Mouse (Mus musculus) forebrain, embryonic 13.5 days (tissue): Measurements from ENCODE around the gene Mamstr. TPM values are rescaled to one million over a fixed set of nuclear protein-coding genes. Genes with fewer than 3 reads are reported as not detected.

Experiments
- ATAC-seq: fragments of 200-750 bp; cut with Nextera tagmentation; 2 replicates; pipeline ENCODE4 v1.8.0; 2017
- H3K27ac ChIP-seq: fragments of 300-500 bp; sonication (generic); 2 replicates; pipeline ENCODE4 v1.5.1; 2015; ENCODE audit warnings: inconsistent platforms, mild to moderate bottlenecking, moderate library complexity
- H3K27me3 ChIP-seq: fragments of 300-500 bp; sonication (generic); 2 replicates; pipeline ENCODE4 v1.6.1; 2015; ENCODE audit warnings: mild to moderate bottlenecking, inconsistent platforms
- H3K36me3 ChIP-seq: fragments of 300-500 bp; sonication (generic); 2 replicates; pipeline ENCODE4 v1.6.1; 2015; ENCODE audit warnings: mild to moderate bottlenecking, inconsistent platforms; ENCODE audit not compliant: poor library complexity, severe bottlenecking
- H3K4me1 ChIP-seq: fragments of 300-500 bp; sonication (generic); 2 replicates; pipeline ENCODE4 v1.6.1; 2015; ENCODE audit warnings: inconsistent platforms
- H3K4me2 ChIP-seq: fragments of 300-500 bp; sonication (generic); 2 replicates; pipeline ENCODE4 v1.6.1; 2015; ENCODE audit warnings: inconsistent platforms, mild to moderate bottlenecking, moderate library complexity
- H3K4me3 ChIP-seq: fragments of 300-500 bp; sonication (generic); 2 replicates; pipeline ENCODE4 v1.5.1; 2015; ENCODE audit warnings: mild to moderate bottlenecking, inconsistent platforms
- H3K9ac ChIP-seq: fragments of 300-500 bp; sonication (generic); 2 replicates; pipeline ENCODE4 v1.6.1; 2015; ENCODE audit warnings: mild to moderate bottlenecking, inconsistent platforms
- H3K9me3 ChIP-seq: fragments of 300-500 bp; sonication (generic); replicated peaks from 2 replicates; pipeline ENCODE4 v1.6.1; 2016; ENCODE audit warnings: inconsistent platforms
- WGBS: fragments of 180-500 bp; shearing (Covaris S2); methylation state at CpG from one replicate; pipeline ENCODE4 v1.1.7; 2015; 5-methylcytosine and 5-hydroxymethylcytosine counted together
- polyA plus RNA-seq: library from polyadenylated mRNA; unstranded; fragments of >200 nt; fragmentation: Nextera tagmentation; extraction: Ambion mirVana; gene quantifications from 2 replicates; pipeline ENCODE4 v1.2.1, GENCODE M21; 2015

Mamstr gene
- polyA plus RNA-seq, 1 experiment from 2014 or later, result 3.8 TPM

DNA sequence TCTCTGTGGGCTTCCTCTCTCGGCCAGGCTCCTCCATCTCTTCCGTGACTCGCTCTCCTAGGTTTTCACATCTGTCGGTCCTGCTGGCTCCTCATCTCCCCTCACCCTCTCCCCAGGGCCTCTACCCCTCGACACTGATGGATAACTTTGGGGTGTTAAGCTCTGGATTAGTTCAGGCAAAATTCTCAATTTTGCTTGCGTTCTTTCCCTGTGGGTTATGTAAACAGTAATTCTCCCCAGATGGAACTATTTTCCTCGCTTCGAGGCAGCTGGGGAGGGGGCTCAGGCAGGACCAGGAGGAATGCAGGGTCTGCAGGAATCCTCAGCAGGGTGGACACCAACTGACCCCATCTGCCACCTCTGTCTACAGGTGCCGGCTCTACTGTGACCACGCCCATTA lies 46.0 kb downstream of the Mamstr start:
- Histone ChIP-seq H3K9me3 (no peaks in the 10 kb centered on the region), H3K27me3 (no peaks in the 10 kb centered on the region), H3K27ac (no peak overlapping the region), H3K4me2 (no peak overlapping the region), H3K4me1 (0 out of 2 replicates have a peak, but pooled peaks cover 5% of the 10 kb centered on the region), H3K4me3 (no peak overlapping the region), H3K36me3 (no peaks in the 10 kb centered on the region), H3K9ac (no peak overlapping the region)
- no peak for ATAC-seq
- 70% methylated on average over 10 of the region's 10 CpGs for WGBS

DNA sequence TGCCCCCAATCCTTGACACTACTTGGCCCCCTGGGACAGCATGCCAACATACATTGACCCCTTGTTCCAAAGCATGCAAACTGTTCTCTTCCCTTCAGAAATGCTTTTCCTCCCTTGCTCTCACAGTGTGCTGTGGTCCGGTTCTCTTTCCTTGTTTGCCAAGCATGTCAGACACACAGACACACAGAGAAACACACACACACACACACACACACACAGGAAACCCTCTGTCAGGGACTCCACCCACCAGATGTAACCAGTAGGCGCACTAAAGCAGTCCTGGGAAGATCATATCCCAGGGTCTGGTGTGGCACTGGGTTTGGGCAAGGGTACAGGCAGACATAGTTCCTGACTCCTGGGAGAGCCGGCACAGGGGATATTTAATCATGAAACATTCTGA lies 47.1 kb downstream of the Mamstr start:
- H3K36me3 ChIP-seq, result no peaks in the 10 kb centered on the region
- H3K9ac ChIP-seq, result no peak overlapping the region
- no peak overlapping the region for H3K4me3 ChIP-seq
- 77% methylated on average over 3 of the region's 3 CpGs for WGBS
- H3K4me2 ChIP-seq, result no peak overlapping the region
- H3K27me3 ChIP-seq, result no peaks in the 10 kb centered on the region
- no peak overlapping the region; the same call in 1 of the 2 replicates for H3K27ac ChIP-seq
- no peak for ATAC-seq
- no peaks in the 10 kb centered on the region for H3K9me3 ChIP-seq
- H3K4me1 ChIP-seq, result 0 out of 2 replicates have a peak, but pooled peaks cover 5% of the 10 kb centered on the region

DNA sequence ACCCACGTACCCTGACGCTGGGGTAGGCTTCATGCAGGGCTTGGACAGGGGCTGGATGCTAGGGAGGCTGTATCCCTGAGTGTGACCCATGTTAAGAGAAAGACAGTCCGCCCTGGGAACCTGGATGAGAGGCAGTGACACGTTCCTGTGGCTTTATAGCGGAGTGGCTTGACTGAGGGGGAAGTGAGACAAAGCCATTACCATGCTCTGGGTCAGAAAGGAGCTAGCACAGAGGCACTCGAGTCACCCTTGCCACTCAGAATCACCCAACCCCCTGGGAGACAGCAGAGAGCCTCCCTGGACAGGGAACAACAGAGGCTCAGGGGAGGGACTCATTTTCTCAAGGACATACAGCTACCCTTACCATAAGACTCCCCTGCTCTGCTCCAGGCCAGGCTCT lies 49.3 kb downstream of the Mamstr start:
- whole genome bisulfite sequencing, result 73% methylated on average over 6 of the region's 6 CpGs

DNA sequence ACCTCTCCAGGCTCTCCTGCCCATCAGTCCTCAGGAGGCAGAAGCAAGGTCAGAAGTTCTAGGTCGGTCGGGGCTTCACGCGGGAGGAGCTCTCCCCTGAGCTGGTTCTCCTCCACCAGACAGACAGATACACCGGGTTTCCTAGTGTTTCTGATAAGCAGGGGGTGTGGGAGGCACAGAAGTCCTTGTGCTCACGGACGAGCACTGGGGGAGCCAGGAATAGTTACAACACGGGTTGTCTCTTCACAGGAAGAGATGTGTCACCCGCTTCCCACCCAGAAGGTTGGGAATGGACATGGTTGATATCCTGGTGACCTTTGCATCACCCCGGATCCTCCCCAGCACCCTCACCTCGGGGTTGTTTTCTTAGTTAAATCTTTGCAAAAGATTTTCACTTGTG lies 50.0 kb downstream of the Mamstr start:
- Histone ChIP-seq H3K4me1 (no peaks in the 10 kb centered on the region), H3K9ac (no peak overlapping the region), H3K27ac (no peak overlapping the region), H3K4me3 (no peak overlapping the region), H3K27me3 (no peaks in the 10 kb centered on the region), H3K9me3 (no peaks in the 10 kb centered on the region), H3K36me3 (no peaks in the 10 kb centered on the region), H3K4me2 (no peak overlapping the region)
- WGBS, result 78% methylated on average over 11 of the region's 11 CpGs
- no peak for ATAC-seq

More for the DNA sequence above, 49.3 kb downstream of the Mamstr start:
- Histone ChIP-seq H3K36me3 (no peaks in the 10 kb centered on the region), H3K4me1 (no peaks in the 10 kb centered on the region), H3K4me3 (no peak overlapping the region), H3K4me2 (no peak overlapping the region), H3K9ac (0 out of 2 replicates have a peak overlapping the region, but pooled peaks have one; percentile 13), H3K9me3 (no peaks in the 10 kb centered on the region), H3K27me3 (no peaks in the 10 kb centered on the region), H3K27ac (no peak overlapping the region)
- ATAC-seq, result no peak

DNA sequence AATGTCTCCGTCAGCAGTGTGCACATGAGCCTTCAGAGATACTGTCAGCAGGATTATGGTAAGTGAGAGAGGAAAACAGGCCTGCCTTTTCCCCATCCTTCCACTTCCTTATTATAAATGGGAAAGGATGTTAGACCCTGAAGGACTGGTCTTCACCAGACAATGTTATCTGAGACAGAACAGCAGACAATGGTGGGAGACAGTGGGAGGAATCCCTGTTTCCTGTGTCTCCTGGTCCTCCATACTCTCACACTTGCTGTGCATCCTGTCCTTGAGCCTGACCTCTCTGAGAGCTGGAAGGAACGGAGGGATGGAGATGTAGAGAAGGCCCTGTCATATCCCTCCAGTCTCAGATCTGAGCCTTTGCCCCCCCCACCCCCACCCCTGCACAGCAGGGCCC lies 52.6 kb downstream of the Mamstr start:
- WGBS, result 84% methylated on average over 2 of the region's 2 CpGs
- H3K36me3 ChIP-seq, result no peaks in the 10 kb centered on the region
- no peak overlapping the region for H3K4me2 ChIP-seq
- H3K27ac ChIP-seq, result no peak overlapping the region
- no peaks in the 10 kb centered on the region for H3K27me3 ChIP-seq
- no peak overlapping the region for H3K4me3 ChIP-seq
- no peak overlapping the region for H3K9ac ChIP-seq
- no peaks in the 10 kb centered on the region for H3K9me3 ChIP-seq
- no peaks in the 10 kb centered on the region for H3K4me1 ChIP-seq
- ATAC-seq, result no peak

DNA sequence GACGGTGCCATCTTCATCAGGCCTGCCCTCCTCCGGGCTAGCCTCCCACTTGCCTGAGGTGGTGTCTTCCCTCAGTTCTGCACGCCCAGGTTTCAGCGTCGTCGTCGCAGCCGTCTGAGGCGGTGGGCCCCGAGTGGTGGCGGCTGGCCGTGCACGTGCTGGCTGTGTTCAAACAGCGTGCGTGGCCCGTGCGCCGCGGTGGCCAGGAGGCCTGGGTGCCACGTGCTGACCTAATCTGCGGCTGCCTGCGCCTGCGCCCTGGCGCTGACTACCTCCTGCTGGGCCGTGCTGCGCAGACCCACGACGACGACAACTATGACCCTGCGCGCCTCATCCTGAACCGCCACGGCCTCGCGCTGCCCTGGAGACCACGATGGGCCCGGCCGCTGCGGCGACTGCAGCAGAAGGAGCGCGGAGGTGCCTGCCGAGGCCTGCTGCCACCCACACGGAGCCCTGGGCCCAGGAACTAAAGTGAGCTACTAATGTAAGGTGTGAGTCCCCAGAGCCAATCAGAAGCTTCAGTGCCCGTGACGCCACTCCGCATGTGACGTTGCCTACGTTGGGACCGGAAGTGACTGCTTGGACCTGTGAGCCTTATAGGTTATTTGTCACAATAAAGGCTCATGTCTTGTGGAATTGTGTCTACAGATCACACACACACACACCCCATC lies 54.3 kb downstream of the Mamstr start, which contains the start of gene Sec1:
Gene Sec1 (minus strand): TSS at position 482 of the 671 bp plus-strand sequence.
- Histone ChIP-seq H3K27ac (no peak within 1 kb of the TSS), H3K4me3 (no peak within 1 kb of the TSS), H3K36me3 (no peaks in the 10 kb centered on the region), H3K9ac (no peak within 1 kb of the TSS), H3K27me3 (peaks cover 12% of the 10 kb centered on the region), H3K4me2 (no peak within 1 kb of the TSS), H3K4me1 (no peaks in the 10 kb centered on the region), H3K9me3 (no peaks in the 10 kb centered on the region)
- no peak for ATAC-seq
- WGBS, result 94% methylated on average over 45 of the region's 50 CpGs

DNA sequence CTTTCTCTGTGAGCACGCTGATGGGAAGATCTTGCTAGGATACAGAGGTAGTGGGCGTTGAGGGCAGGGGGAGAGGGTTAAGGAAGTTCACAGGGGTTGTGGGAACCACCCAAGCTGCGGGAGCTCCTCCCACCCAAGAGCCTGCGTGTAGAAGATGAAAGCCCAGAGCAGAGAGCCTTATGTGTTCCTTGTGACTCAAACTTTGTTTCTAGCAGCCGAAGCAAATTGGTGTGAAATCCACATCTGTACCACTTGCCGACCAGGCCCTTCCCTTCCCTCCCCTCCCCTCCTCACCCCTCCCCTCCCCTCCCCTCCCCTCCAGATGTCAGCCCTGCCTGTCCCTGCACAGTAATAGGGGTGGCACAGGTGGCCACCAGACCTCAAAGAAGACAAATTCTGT lies 55.3 kb downstream of the Mamstr start:
- WGBS, result 40% methylated on average over 6 of the region's 6 CpGs
- H3K4me2 ChIP-seq, result no peak overlapping the region
- no peak overlapping the region for H3K27ac ChIP-seq
- H3K36me3 ChIP-seq, result no peaks in the 10 kb centered on the region
- no peaks in the 10 kb centered on the region for H3K9me3 ChIP-seq
- H3K27me3 ChIP-seq, result peaks cover 22% of the 10 kb centered on the region
- peaks cover 9% of the 10 kb centered on the region for H3K4me1 ChIP-seq
- H3K4me3 ChIP-seq, result no peak overlapping the region
- ATAC-seq, result no peak
- H3K9ac ChIP-seq, result no peak overlapping the region

Other genes starting within 250 kb of the Mamstr start
- gene Snrnp70, start 244.2 kb upstream of the Mamstr start, polyA plus RNA-seq, result 250 and 254 TPM in 2 replicates
- not detected in 2 replicates for gene Kcna7, start 234.3 kb upstream of the Mamstr start, polyA plus RNA-seq
- not detected in 2 replicates for gene Ntf5, start 226.3 kb upstream of the Mamstr start, polyA plus RNA-seq
- gene Lhb, start 219.2 kb upstream of the Mamstr start, polyA plus RNA-seq, result 0.44 and 1.1 TPM in 2 replicates
- gene Gys1, start 205.1 kb upstream of the Mamstr start, polyA plus RNA-seq, result 20.9 and 23.0 TPM in 2 replicates
- 153 and 173 TPM in 2 replicates for gene Ruvbl2, start 201.9 kb upstream of the Mamstr start, polyA plus RNA-seq
- gene Ftl1, start 180.1 kb upstream of the Mamstr start, polyA plus RNA-seq, result 6,730 and 6,791 TPM in 2 replicates
- 243 and 272 TPM in 2 replicates for gene Bax, start 173.1 kb upstream of the Mamstr start, polyA plus RNA-seq
- 0.11 and 0.22 TPM in 2 replicates for gene Tulp2, start 158.1 kb upstream of the Mamstr start, polyA plus RNA-seq
- 0.26 TPM in 1 of 2 replicates, not detected in the other for gene Gm45808, start 153.2 kb upstream of the Mamstr start, polyA plus RNA-seq
- gene Dhdh, start 151.2 kb upstream of the Mamstr start, polyA plus RNA-seq, result 2.7 and 3.1 TPM in 2 replicates
- gene Nucb1, start 129.6 kb upstream of the Mamstr start, polyA plus RNA-seq, result 73.2 and 85.4 TPM in 2 replicates
- 13.5 and 15.3 TPM in 2 replicates for gene Ppp1r15a, start 113.7 kb upstream of the Mamstr start, polyA plus RNA-seq
- gene Plekha4, start 113.6 kb upstream of the Mamstr start, polyA plus RNA-seq, result 0.28 and 0.50 TPM in 2 replicates
- gene Hsd17b14, start 85.1 kb upstream of the Mamstr start, polyA plus RNA-seq, result 0.14 TPM in 1 of 2 replicates, not detected in the other
- gene Bcat2, start 69.8 kb upstream of the Mamstr start, polyA plus RNA-seq, result 18.9 and 23.7 TPM in 2 replicates
- gene Fgf21, start 24.5 kb upstream of the Mamstr start, polyA plus RNA-seq, result 0.19 TPM in 1 of 2 replicates, not detected in the other
- gene Fut1, start 22.7 kb upstream of the Mamstr start, polyA plus RNA-seq, result not detected in 2 replicates
- gene Izumo1, start 18.2 kb upstream of the Mamstr start, polyA plus RNA-seq, result 0.10 TPM in 1 of 2 replicates, not detected in the other
- gene Rasip1, start 12.5 kb upstream of the Mamstr start, polyA plus RNA-seq, result 5.7 TPM in 2 replicates
- gene Fut2, start 26.4 kb downstream of the Mamstr start, polyA plus RNA-seq, result 0.25 TPM in 1 of 2 replicates, not detected in the other
- 0.15 TPM in 1 of 2 replicates, not detected in the other for gene Ntn5, start 44.0 kb downstream of the Mamstr start, polyA plus RNA-seq
- 0.16 and 0.17 TPM in 2 replicates for gene Sec1, start 54.4 kb downstream of the Mamstr start, polyA plus RNA-seq
- 14.9 and 19.8 TPM in 2 replicates for gene Car11, start 59.9 kb downstream of the Mamstr start, polyA plus RNA-seq
- 2.5 and 3.0 TPM in 2 replicates for gene Dbp, start 65.1 kb downstream of the Mamstr start, polyA plus RNA-seq
- 808 and 823 TPM in 2 replicates for gene Rpl18, start 75.5 kb downstream of the Mamstr start, polyA plus RNA-seq
- gene Sphk2, start 78.0 kb downstream of the Mamstr start, polyA plus RNA-seq, result 25.3 and 29.7 TPM in 2 replicates
- 1.3 TPM in 2 replicates for gene Fam83e, start 81.2 kb downstream of the Mamstr start, polyA plus RNA-seq
- not detected in 2 replicates for gene Spaca4, start 85.8 kb downstream of the Mamstr start, polyA plus RNA-seq
- gene Lmtk3, start 143.8 kb downstream of the Mamstr start, polyA plus RNA-seq, result 12.4 and 13.1 TPM in 2 replicates
- gene Sult2b1, start 144.7 kb downstream of the Mamstr start, polyA plus RNA-seq, result 4.1 and 4.4 TPM in 2 replicates
- 314 and 335 TPM in 2 replicates for gene Cyth2, start 174.6 kb downstream of the Mamstr start, polyA plus RNA-seq
- 0.45 and 0.49 TPM in 2 replicates for gene Kcnj14, start 184.8 kb downstream of the Mamstr start, polyA plus RNA-seq
- gene Grwd1, start 191.0 kb downstream of the Mamstr start, polyA plus RNA-seq, result 49.2 and 53.6 TPM in 2 replicates
- gene Kdelr1, start 232.8 kb downstream of the Mamstr start, polyA plus RNA-seq, result 31.6 and 33.9 TPM in 2 replicates
- gene Grin2d, start 238.4 kb downstream of the Mamstr start, polyA plus RNA-seq, result 0.48 TPM in 2 replicates